Mouse (Mus musculus) lung, adult 2 months (tissue): ENCODE data around the gene Ccdc149. TPM values are rescaled to one million over a fixed set of nuclear protein-coding genes. Genes with fewer than 3 reads are reported as not detected.

ENCODE experiments used
- DNase-seq: peaks from one replicate; pipeline ENCODE4 v3.0.0; 2022
- H3K4me1 ChIP-seq: fragments of 200-500 bp; 2 replicates; pipeline ENCODE4 v1.6.1; 2011; ENCODE audit warnings: low read length; ENCODE audit not compliant: control insufficient read depth, insufficient read depth
- H3K4me3 ChIP-seq: fragments of 200-500 bp; replicated peaks from 2 replicates; pipeline ENCODE3; 2011; ENCODE audit warnings: low read depth, mild to moderate bottlenecking, control low read depth, low read length; ENCODE audit errors: extremely low read depth
- CTCF ChIP-seq: fragments of 200-500 bp; IDR thresholded peaks from 2 replicates; pipeline ENCODE4 v1.5.1; 2011; ENCODE audit warnings: mild to moderate bottlenecking, low read length, control low read depth; ENCODE audit not compliant: insufficient read depth
- POLR2A ChIP-seq: fragments of 200-500 bp; IDR thresholded peaks from 2 replicates; pipeline ENCODE4 v1.6.1; 2011; ENCODE audit warnings: low read depth, mild to moderate bottlenecking, control low read depth, low read length, borderline replicate concordance; ENCODE audit errors: extremely low read depth
- WGBS: fragments of 180-500 bp; shearing (Covaris S2); methylation state at CpG from one replicate; pipeline ENCODE4 v1.1.7; 2018; 5-methylcytosine and 5-hydroxymethylcytosine counted together
- polyA plus RNA-seq: library from polyadenylated mRNA; depleted of rRNA; stranded (reverse); fragments of >200 nt; gene quantifications from 2 replicates; pipeline ENCODE4 v1.2.3, GENCODE M21; 2012; rRNA removed

Gene Ccdc149
- 2.3 and 2.5 TPM in 2 replicates for polyA plus RNA-seq

DNA sequence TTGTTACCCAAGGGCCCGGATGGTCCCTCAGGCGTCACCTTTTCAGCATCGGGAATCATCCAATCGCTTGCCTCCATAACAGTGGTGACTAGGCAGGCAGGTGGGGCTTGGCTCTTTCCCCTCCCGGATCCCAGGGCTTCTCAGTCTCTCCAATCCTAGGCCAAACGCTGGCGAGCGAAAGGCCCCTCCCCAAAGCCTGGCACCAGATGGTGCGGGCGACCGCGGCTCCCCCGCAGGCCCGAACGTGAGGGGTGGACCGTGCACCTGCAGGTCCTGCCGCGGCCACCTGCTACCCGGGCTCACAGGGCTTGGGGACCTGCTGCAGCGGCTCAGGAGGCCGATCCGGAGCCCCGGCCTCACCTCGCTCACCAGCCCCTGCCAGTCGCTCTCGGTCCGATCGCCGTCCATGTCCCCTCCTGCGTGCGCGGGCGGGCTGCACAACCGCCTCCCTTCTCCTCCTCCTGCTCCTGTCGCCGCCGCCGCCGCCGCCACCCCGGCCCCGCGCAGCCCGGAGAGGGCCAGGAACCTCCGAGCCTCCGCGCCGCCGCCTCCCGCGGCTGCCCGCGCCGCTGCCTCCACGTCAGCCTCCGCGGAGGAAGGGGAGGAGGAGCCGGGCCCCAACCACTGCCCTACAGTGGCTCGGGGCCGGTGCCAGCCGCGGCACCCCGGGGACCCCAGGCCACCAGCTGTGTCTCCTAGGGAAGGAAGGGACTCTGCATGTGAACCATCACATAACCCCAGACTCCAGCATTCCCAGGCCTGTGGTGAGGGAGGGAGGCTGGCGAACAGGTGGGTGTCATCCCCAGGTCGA lies at the start of gene Ccdc149:
TSS of gene Ccdc149 (minus strand) at position 531 of the 811 bp plus-strand sequence.
- no peak for TF ChIP-seq CTCF
- peak; percentile 39; the same call in 1 of the 2 replicates for TF ChIP-seq POLR2A
- Histone ChIP-seq H3K4me1 (0 out of 2 replicates have a peak, but pooled peaks cover 3% of the 10 kb centered on the region), H3K4me3 (peak within 1 kb of the TSS; percentile 52)
- DNase-seq, result peak; percentile 73
- WGBS, result 1% methylated on average over 52 of the region's 65 CpGs

DNA sequence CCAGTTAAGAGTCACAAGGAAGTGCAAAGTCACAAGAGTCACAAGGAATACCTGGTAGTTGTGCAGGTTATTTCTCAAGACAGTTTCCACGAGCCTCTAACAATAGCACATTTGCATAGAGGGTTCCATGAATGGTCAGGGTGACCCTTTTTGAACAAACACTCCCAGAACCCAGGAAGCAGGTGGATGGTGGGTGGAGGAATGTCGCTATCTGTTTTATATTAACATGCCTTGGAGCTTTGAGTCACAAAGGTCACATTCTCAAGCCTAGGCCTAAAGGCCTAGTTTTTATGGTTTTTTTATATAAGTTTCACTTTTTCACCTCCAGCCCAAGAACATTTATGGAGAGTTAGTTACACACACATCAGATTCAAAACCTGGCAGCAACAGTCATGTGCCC lies 48.6 kb upstream of the Ccdc149 start:
- WGBS, result 83% methylated on average over 2 of the region's 2 CpGs

GRCm38 (mm10) chr5:52516072-52516476 lies 44.8 kb upstream of the Ccdc149 start:
- no peak for DNase-seq
- H3K4me1 ChIP-seq, result no peaks in the 10 kb centered on the region; the same call in 1 of the 2 replicates
- 27% methylated on average over 21 of the region's 21 CpGs for whole genome bisulfite sequencing
- no peak overlapping the region for H3K4me3 ChIP-seq
- TF ChIP-seq POLR2A (no peak), CTCF (no peak)

More for the DNA sequence above, 48.6 kb upstream of the Ccdc149 start:
- DNase-seq, result no peak
- Histone ChIP-seq H3K4me1 (no peaks in the 10 kb centered on the region; the same call in 1 of the 2 replicates), H3K4me3 (no peak overlapping the region)
- no peak for TF ChIP-seq POLR2A
- no peak for TF ChIP-seq CTCF

DNA sequence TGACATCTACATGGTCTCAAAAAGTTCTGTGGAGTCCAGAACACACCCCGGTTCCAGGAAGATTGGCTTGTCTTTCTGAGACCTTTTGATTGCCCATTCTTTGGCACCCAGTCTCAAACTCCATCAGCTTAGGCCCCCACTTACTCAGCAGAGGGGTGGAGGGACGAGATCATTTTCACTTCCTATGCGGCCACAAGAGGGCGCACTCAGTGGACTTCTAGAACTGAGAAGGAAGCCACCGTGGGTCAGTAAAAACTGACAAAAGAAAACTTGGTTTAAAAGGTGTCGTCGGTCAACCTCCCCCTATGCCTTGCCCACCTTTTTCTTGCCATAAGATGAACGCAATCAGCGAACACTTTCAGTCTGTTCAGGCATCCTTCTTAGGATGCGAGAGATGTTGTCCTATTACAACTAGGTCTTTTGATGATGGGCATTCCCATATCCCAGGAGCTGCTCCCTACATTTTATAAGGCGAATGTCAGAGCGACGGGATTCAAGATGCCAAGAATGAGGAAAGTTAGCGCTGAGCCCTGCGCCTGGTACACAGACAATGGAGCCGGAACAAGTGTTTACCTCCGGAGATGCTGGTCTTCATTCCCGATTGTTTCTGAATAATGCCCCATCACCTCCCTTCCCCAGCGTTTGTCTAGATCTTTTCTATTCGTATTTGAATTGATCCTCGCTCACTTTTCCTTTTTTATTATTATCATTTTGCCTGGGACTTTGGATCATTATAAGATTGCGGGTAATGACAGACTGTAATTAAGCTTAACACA lies 44.1 kb upstream of the Ccdc149 start:
- Histone ChIP-seq H3K4me1 (no peaks in the 10 kb centered on the region; the same call in 1 of the 2 replicates), H3K4me3 (no peak overlapping the region)
- peak; percentile 65 for DNase-seq
- TF ChIP-seq CTCF (peak; percentile 62), POLR2A (no peak)
- WGBS, result 27% methylated on average over 22 of the region's 22 CpGs

- no peak for DNase-seq
- Histone ChIP-seq H3K4me1 (no peaks in the 10 kb centered on the region; the same call in 1 of the 2 replicates), H3K4me3 (no peak overlapping the region)
- TF ChIP-seq CTCF (no peak), POLR2A (no peak)
- WGBS, result 38% methylated on average over 3 of the region's 3 CpGs
These were observed 39.8 kb upstream of the Ccdc149 start for GRCm38 (mm10) chr5:52511089-52511488.

GRCm38 (mm10) chr5:52509416-52509815 lies 38.1 kb upstream of the Ccdc149 start:
- no peak overlapping the region for H3K4me3 ChIP-seq
- no peaks in the 10 kb centered on the region for H3K4me1 ChIP-seq
- TF ChIP-seq POLR2A (no peak), CTCF (no peak)
- WGBS, result 68% methylated on average over 6 of the region's 6 CpGs
- DNase-seq, result no peak

DNA sequence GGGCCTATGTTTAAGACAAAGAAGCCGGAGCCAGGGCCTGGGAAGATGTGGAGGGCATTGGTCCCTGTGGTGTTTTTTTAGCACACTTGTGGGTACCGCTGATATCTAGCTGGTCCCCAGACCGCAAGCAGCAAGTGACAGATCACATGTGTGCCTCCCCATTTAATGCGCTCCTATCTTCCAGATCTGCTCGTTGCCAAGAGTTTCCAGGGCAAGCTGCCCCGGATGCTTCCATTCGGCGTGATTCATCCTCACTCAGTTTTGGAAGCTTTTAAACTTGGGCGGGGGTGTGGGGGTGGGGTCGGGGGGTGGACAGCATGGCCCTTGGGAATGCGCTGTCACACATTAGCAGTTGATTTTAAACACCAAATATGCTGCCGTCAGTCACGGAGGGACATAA lies 33.3 kb upstream of the Ccdc149 start:
- Histone ChIP-seq H3K4me3 (no peak overlapping the region), H3K4me1 (no peaks in the 10 kb centered on the region)
- TF ChIP-seq CTCF (no peak), POLR2A (no peak)
- no peak for DNase-seq
- 69% methylated on average over 13 of the region's 13 CpGs for WGBS

DNA sequence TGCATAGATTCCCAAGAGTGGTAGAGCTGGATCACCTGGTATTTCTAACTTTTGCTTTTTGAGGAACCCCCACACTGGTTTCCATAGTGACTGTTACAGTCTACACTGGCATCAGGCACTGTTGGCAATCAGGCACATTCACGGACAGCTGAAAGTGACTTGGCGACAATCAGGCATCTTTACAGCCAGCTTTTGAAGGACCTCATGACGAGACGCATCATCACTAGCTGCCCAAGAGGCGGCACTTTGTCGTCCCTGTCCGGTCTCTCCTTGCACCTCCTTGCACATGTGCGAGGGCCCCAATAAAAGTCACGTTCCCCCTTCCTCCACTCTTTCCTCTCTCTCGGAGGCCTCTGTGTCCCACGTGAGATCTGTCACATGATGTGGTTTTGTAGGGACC lies 32.8 kb upstream of the Ccdc149 start:
- Histone ChIP-seq H3K4me1 (no peaks in the 10 kb centered on the region), H3K4me3 (no peak overlapping the region)
- no peak for DNase-seq
- TF ChIP-seq CTCF, result no peak
- no peak for TF ChIP-seq POLR2A
- whole genome bisulfite sequencing, result 86% methylated on average over 11 of the region's 11 CpGs

DNA sequence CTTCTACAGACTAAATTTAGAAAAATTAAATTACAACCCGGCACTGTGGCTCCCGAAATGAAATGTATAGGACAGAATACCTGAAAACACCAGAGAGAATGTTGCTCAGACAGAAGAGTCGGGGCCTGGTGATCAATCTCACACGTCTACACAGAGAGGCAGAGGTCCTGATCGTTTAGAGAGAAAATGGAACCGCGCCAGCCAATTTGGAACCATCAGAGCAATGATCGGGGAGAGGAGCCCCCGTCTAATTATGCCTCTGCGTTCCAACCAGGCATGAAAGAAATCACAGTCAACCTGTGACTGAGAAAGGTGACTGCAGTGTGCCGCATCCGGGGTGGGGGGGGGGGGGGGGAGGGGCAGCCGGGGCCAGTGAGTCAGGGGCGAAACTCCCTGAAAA lies 24.4 kb upstream of the Ccdc149 start:
- TF ChIP-seq CTCF (no peak), POLR2A (no peak)
- H3K4me1 ChIP-seq, result no peaks in the 10 kb centered on the region
- H3K4me3 ChIP-seq, result no peak overlapping the region
- DNase-seq, result no peak
- 33% methylated on average over 13 of the region's 14 CpGs for WGBS
